ENCODE assay signal across 7 mouse cellular contexts in the genomic region with DNA sequence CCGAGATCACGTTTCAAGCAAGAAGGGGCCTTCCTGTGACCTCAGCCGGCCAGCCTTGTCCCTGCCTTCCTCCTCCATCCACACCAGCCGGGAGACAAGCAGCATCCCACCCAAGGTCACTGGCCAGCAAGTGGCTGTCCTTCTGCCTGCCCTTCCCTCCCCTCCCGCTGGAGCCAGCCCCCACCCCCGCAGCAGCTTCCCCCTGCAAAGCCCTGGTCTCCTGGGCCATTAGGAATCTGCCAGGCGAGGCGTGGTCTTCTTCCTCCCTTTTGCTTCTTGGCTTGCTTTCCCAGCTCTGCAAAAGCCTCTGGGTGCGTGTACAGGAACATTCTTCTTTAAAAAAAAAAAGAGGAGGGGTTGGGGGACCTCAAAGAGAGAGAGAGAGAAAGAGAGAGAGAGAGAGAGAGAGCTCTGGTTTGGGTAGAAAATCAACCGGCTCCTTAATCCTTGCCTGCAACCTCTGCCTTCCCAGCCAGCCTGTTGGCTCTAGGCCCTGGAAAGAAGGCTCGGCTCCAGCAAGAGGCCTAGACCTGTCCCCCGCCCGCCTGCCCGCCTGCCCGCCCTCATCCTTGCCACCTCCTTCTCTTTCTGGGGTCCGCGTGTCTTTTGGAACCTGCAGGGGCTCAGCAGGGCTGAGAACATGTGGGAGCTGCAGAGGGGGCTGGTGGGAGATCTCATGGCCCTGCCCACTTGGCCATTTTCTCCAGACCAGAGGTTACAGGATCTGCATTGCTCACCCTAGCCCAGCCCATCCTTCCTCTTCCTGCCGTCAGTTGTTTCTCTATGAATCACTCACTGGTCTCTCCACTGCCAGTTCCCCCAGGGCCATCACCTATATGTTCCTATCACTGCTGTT. TPM values are rescaled to one million over a fixed set of nuclear protein-coding genes. Genes with fewer than 3 reads are reported as not detected.
A peak's percentile ranks its signal among the peaks of the same experiment; 100 is the strongest.
DNase-seq lines count a peak whose midpoint lies in the region; ATAC-seq lines count a peak whose summit lies in the region.

No protein-coding gene starts in this region.

- ATAC-seq in common myeloid progenitor, adult 5-6 weeks (replicated peaks; ENCODE audit: low read depth, poor library complexity, severe bottlenecking), result peak; percentile 92
- ATAC-seq in intestine, embryonic 15.5 days, result peak; percentile 57
- peak; percentile 40; the same call in 1 of the 2 replicates for ATAC-seq in liver, embryonic 15.5 days (ENCODE audit: insufficient read depth)
- no peak for ATAC-seq in neural tube, embryonic 12.5 days (ENCODE audit: low FRiP score, low read depth)

- H3K4me3 ChIP-seq in intestine, embryonic 15.5 days (replicated peaks), result no peak overlapping the region
- no peak overlapping the region for H3K4me3 ChIP-seq in liver, embryonic 15.5 days (replicated peaks)
- H3K4me3 ChIP-seq in neural tube, embryonic 12.5 days, result no peak overlapping the region

- H3K27ac ChIP-seq in intestine, embryonic 15.5 days, result peak overlapping the region; percentile 95
- peak overlapping the region; percentile 72 for H3K27ac ChIP-seq in liver, embryonic 15.5 days (replicated peaks)
- H3K27ac ChIP-seq in neural tube, embryonic 12.5 days, result peak overlapping the region; percentile 62

- H3K9ac ChIP-seq in intestine, embryonic 15.5 days, result peak overlapping the region; percentile 45; the same call in 1 of the 2 replicates
- H3K9ac ChIP-seq in liver, embryonic 15.5 days, result no peak overlapping the region
- H3K9ac ChIP-seq in neural tube, embryonic 12.5 days, result 0 out of 2 replicates have a peak overlapping the region, but pooled peaks have one; percentile 26

- no peaks in the 10 kb centered on the region for H3K27me3 ChIP-seq in intestine, embryonic 15.5 days (replicated peaks)
- H3K27me3 ChIP-seq in liver, embryonic 15.5 days, result no peaks in the 10 kb centered on the region
- no peaks in the 10 kb centered on the region for H3K27me3 ChIP-seq in neural tube, embryonic 12.5 days (replicated peaks)

- H3K4me2 ChIP-seq in intestine, embryonic 15.5 days (replicated peaks), result peak overlapping the region; percentile 43
- peak overlapping the region; percentile 29 for H3K4me2 ChIP-seq in liver, embryonic 15.5 days
- peak overlapping the region; percentile 27 for H3K4me2 ChIP-seq in neural tube, embryonic 12.5 days (replicated peaks)

- DNase-seq in adrenal gland, postnatal 10 days, result peak; percentile 87
- DNase-seq in gonadal fat pad, adult 2 months (ENCODE audit: low read depth), result peak; percentile 96
- DNase-seq in thymus, adult 18-20 months, result no peak

- H3K36me3 ChIP-seq in intestine, embryonic 15.5 days, result no peaks in the 10 kb centered on the region
- H3K36me3 ChIP-seq in liver, embryonic 15.5 days (replicated peaks), result no peaks in the 10 kb centered on the region
- H3K36me3 ChIP-seq in neural tube, embryonic 12.5 days, result no peaks in the 10 kb centered on the region

- H3K4me1 ChIP-seq in intestine, embryonic 15.5 days (replicated peaks), result peaks cover 37% of the 10 kb centered on the region
- peaks cover 16% of the 10 kb centered on the region for H3K4me1 ChIP-seq in liver, embryonic 15.5 days (replicated peaks)
- peaks cover 23% of the 10 kb centered on the region for H3K4me1 ChIP-seq in neural tube, embryonic 12.5 days

- WGBS in intestine, embryonic 15.5 days, result 24% methylated on average over 17 of the region's 18 CpGs
- WGBS in liver, embryonic 15.5 days (ENCODE audit: insufficient replicate concordance), result 38% methylated on average over 18 of the region's 18 CpGs
- WGBS in neural tube, embryonic 12.5 days, result 35% methylated on average over 18 of the region's 18 CpGs

- no peaks in the 10 kb centered on the region for H3K9me3 ChIP-seq in intestine, embryonic 15.5 days
- no peaks in the 10 kb centered on the region for H3K9me3 ChIP-seq in liver, embryonic 15.5 days (replicated peaks)
- no peaks in the 10 kb centered on the region for H3K9me3 ChIP-seq in neural tube, embryonic 12.5 days

RNA-seq across cellular contexts. Expression of a gene that starts 12.5 kb away (rescaled TPM):
- 100 to 1,000 TPM; 122 to 123 TPM for total RNA-seq in adrenal gland, postnatal 10 days (2021)
- 45.6 and 61.3 TPM in 2 replicates for total RNA-seq in common myeloid progenitor, adult 5-6 weeks (2017)
- 47.2 and 62.0 TPM in 2 replicates for polyA plus RNA-seq in gonadal fat pad, adult 2 months (2012; rRNA removed)
- 92.5 and 115 TPM in 2 replicates for polyA plus RNA-seq in intestine, embryonic 15.5 days (2015; fragmentation: Nextera tagmentation; extraction: Ambion mirVana)
- polyA plus RNA-seq in liver, embryonic 15.5 days (2015; fragmentation: Nextera tagmentation; extraction: Ambion mirVana), result 44.0 and 52.0 TPM in 2 replicates
- 30.5 and 48.9 TPM in 2 replicates for polyA plus RNA-seq in neural tube, embryonic 12.5 days (2016; fragmentation: Nextera tagmentation; extraction: Ambion mirVana)

Comparison
In these comparisons a context has a peak if more than half of its experiments do, and no peak if none do; other contexts are left out.
1. DNase-seq: peak in adrenal gland, postnatal 10 days (single experiment) and gonadal fat pad, adult 2 months (single experiment); none in thymus, adult 18-20 months (0 of 2).
2. Peak in every context shown above with its lines, with median percentiles within 50 percentile points of each other: H3K27ac ChIP-seq and H3K4me2 ChIP-seq.